Mouse (Mus musculus) CD4-positive, CD25-positive, alpha-beta regulatory T cell, adult 9 weeks (primary cell): Measurements from ENCODE around the gene Ccnq. TPM values are rescaled to one million over a fixed set of nuclear protein-coding genes. Genes with fewer than 3 reads are reported as not detected.

ENCODE experiments used
- polyA plus RNA-seq: library from polyadenylated mRNA; unstranded; fragments of 100-300 nt; shearing (Covaris generic); gene quantifications from one replicate; pipeline ENCODE4 v1.2.1, GENCODE M21; 2017

Gene Ccnq
- 39.2 TPM for polyA plus RNA-seq

GRCm38 (mm10) chr11:78750885-78751842, at the start of gene Ccnq:
Gene Ccnq (minus strand): TSS chr11:78751729.

Other genes starting within 250 kb of the Ccnq start
- not detected for gene Sebox, start 248.3 kb downstream of the Ccnq start, polyA plus RNA-seq
- gene Tmem199, start 239.6 kb downstream of the Ccnq start, polyA plus RNA-seq, result 55.4 TPM
- gene Poldip2, start 239.5 kb downstream of the Ccnq start, polyA plus RNA-seq, result 26.9 TPM
- 23.0 TPM for gene Tnfaip1, start 215.4 kb downstream of the Ccnq start, polyA plus RNA-seq
- gene Ift20, start 215.4 kb downstream of the Ccnq start, polyA plus RNA-seq, result 130 TPM
- gene Tmem97, start 201.0 kb downstream of the Ccnq start, polyA plus RNA-seq, result 17.2 TPM
- gene Nlk, start 54.4 kb downstream of the Ccnq start, polyA plus RNA-seq, result 11.1 TPM
- 29.2 TPM for gene Lyrm9, start 74.9 kb upstream of the Ccnq start, polyA plus RNA-seq
- gene Nos2, start 169.1 kb upstream of the Ccnq start, polyA plus RNA-seq, result not detected
- gene Lgals9, start 233.2 kb upstream of the Ccnq start, polyA plus RNA-seq, result 328 TPM